Mouse (Mus musculus): ENCODE data around the gene Bcat1. TPM values are rescaled to one million over a fixed set of nuclear protein-coding genes. Genes with fewer than 3 reads are reported as not detected.

The Bcat1 gene
- polyA plus RNA-seq, 1 experiment from 2014 or later: 0.44 TPM

DNA sequence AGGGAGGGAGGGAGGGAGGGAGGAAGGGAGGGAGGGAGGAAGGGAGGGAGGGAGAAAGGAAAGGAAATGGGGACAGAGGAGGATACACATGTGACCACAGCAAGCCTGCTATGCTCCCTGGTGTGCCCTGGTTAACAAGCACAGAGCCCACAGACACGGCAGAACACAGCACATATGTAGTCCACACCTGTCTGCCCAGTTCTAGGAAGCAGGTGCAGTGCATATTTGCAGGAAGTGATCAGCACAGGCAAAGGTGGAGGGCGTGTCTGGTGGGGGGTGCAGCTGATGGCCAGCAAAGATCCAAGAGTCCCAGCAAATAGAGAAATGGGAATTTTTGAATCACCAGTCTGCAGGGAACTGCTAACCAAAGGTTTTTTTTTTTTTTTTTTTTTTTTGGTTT is 23.3 kb downstream of the Bcat1 start:
- Histone ChIP-seq H3K9me3 (ENCODE audit: low read length) (no peaks in the 10 kb centered on the region), H3K27me3 (replicated peaks; ENCODE audit: insufficient read depth, low read length) (peaks cover 15% of the 10 kb centered on the region), H3K4me3 (ENCODE audit: low read depth, low read length) (no peak overlapping the region), H3K27ac (ENCODE audit: low read length) (no peak overlapping the region), H3K4me2 (replicated peaks; ENCODE audit: low read depth, low read length) (no peak overlapping the region), H3K36me3 (ENCODE audit: insufficient read depth, low read length) (no peaks in the 10 kb centered on the region), H3K9ac (replicated peaks; ENCODE audit: low read depth) (no peak overlapping the region), H3K4me1 (ENCODE audit: insufficient read depth, low read depth, low read length) (peaks cover 7% of the 10 kb centered on the region; the same call in 1 of the 2 replicates)
- DNase-seq (ENCODE audit: low spot score): no peak
- 77% methylated on average over 2 of the region's 2 CpGs for WGBS
- ATAC-seq: no peak
- TF ChIP-seq CTCF (IDR thresholded peaks at IDR 0.05): no peak
- no peak for TF ChIP-seq EP300 (IDR thresholded peaks at IDR 0.05)

GRCm38 (mm10) chr6:145050899-145051298 is 25.1 kb downstream of the Bcat1 start:
- no peak for ATAC-seq
- Histone ChIP-seq H3K4me3 (ENCODE audit: low read depth, low read length) (no peak overlapping the region), H3K27ac (ENCODE audit: low read length) (no peak overlapping the region), H3K27me3 (replicated peaks; ENCODE audit: insufficient read depth, low read length) (peaks cover 17% of the 10 kb centered on the region), H3K9ac (replicated peaks; ENCODE audit: low read depth) (no peak overlapping the region), H3K9me3 (ENCODE audit: low read length) (no peaks in the 10 kb centered on the region), H3K4me2 (replicated peaks; ENCODE audit: low read depth, low read length) (no peak overlapping the region), H3K4me1 (ENCODE audit: insufficient read depth, low read depth, low read length) (peaks cover 9% of the 10 kb centered on the region; the same call in 1 of the 2 replicates), H3K36me3 (ENCODE audit: insufficient read depth, low read length) (no peaks in the 10 kb centered on the region)
- WGBS: 31% methylated on average over 3 of the region's 3 CpGs
- TF ChIP-seq CTCF (IDR thresholded peaks at IDR 0.05): no peak
- no peak for TF ChIP-seq EP300 (IDR thresholded peaks at IDR 0.05)
- DNase-seq (ENCODE audit: low spot score): no peak

- ATAC-seq: 0 out of 2 replicates have a peak, but pooled peaks have one; percentile 14
- Histone ChIP-seq H3K9ac (replicated peaks; ENCODE audit: low read depth) (no peak overlapping the region), H3K4me3 (ENCODE audit: low read depth, low read length) (peak overlapping the region; percentile 28)
Measured at GRCm38 (mm10) chr6:145048131-145048997, 27.6 kb downstream of the Bcat1 start.

DNA sequence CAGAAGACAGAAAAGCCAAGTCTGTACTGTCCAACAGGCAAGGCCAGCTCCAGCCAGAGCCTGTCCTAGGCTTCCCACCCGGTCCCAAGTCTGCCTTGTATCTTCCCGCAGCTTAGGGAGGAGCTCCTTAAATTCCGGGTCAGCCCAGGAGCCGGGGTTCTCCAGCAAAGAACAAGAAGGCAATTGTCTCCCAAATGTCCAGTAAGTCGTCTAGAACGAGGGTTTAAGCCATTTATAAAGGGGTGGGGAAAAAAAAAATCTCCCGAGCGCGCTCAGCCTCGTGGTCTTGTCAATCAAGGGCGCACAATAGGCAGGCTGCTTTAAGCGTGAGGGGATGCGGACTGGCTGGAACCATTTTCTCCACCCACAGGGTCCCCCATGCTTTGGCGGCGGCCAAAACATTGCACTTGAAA is 28.5 kb downstream of the Bcat1 start:
- peaks cover 9% of the 10 kb centered on the region; the same call in 1 of the 2 replicates for H3K4me1 ChIP-seq (ENCODE audit: insufficient read depth, low read depth, low read length)
- H3K27me3 ChIP-seq (replicated peaks; ENCODE audit: insufficient read depth, low read length): peaks cover 17% of the 10 kb centered on the region
- 6% methylated on average over 15 of the region's 15 CpGs for WGBS
- no peak overlapping the region for H3K27ac ChIP-seq (ENCODE audit: low read length)
- DNase-seq (ENCODE audit: low spot score): no peak
- H3K4me3 ChIP-seq (ENCODE audit: low read depth, low read length): peak overlapping the region; percentile 10; the same call in 1 of the 2 replicates
- no peaks in the 10 kb centered on the region for H3K36me3 ChIP-seq (ENCODE audit: insufficient read depth, low read length)
- H3K4me2 ChIP-seq (replicated peaks; ENCODE audit: low read depth, low read length): peak overlapping the region; percentile 58
- no peaks in the 10 kb centered on the region for H3K9me3 ChIP-seq (ENCODE audit: low read length)
- TF ChIP-seq CTCF (IDR thresholded peaks at IDR 0.05): no peak
- TF ChIP-seq EP300 (IDR thresholded peaks at IDR 0.05): no peak
- no peak for ATAC-seq
- H3K9ac ChIP-seq (replicated peaks; ENCODE audit: low read depth): no peak overlapping the region

More at GRCm38 (mm10) chr6:145048131-145048997, 27.6 kb downstream of the Bcat1 start:
- H3K4me2 ChIP-seq (replicated peaks; ENCODE audit: low read depth, low read length): peak overlapping the region; percentile 58
- peaks cover 9% of the 10 kb centered on the region; the same call in 1 of the 2 replicates for H3K4me1 ChIP-seq (ENCODE audit: insufficient read depth, low read depth, low read length)
- H3K36me3 ChIP-seq (ENCODE audit: insufficient read depth, low read length): no peaks in the 10 kb centered on the region
- peaks cover 17% of the 10 kb centered on the region for H3K27me3 ChIP-seq (replicated peaks; ENCODE audit: insufficient read depth, low read length)
- DNase-seq (ENCODE audit: low spot score): no peak
- H3K27ac ChIP-seq (ENCODE audit: low read length): no peak overlapping the region
- 3% methylated on average over 60 of the region's 64 CpGs for WGBS
- no peaks in the 10 kb centered on the region for H3K9me3 ChIP-seq (ENCODE audit: low read length)
- TF ChIP-seq EP300 (IDR thresholded peaks at IDR 0.05) (no peak), CTCF (IDR thresholded peaks at IDR 0.05) (no peak)

GRCm38 (mm10) chr6:145046266-145046890 is 29.6 kb downstream of the Bcat1 start:
- DNase-seq (ENCODE audit: low spot score) (no peak), ATAC-seq (no peak)
- Histone ChIP-seq H3K27me3 (replicated peaks; ENCODE audit: insufficient read depth, low read length) (peaks cover 17% of the 10 kb centered on the region), H3K27ac (ENCODE audit: low read length) (no peak overlapping the region), H3K4me2 (replicated peaks; ENCODE audit: low read depth, low read length) (no peak overlapping the region), H3K36me3 (ENCODE audit: insufficient read depth, low read length) (no peaks in the 10 kb centered on the region), H3K4me1 (ENCODE audit: insufficient read depth, low read depth, low read length) (peaks cover 9% of the 10 kb centered on the region; the same call in 1 of the 2 replicates), H3K9ac (replicated peaks; ENCODE audit: low read depth) (no peak overlapping the region), H3K9me3 (ENCODE audit: low read length) (no peaks in the 10 kb centered on the region), H3K4me3 (ENCODE audit: low read depth, low read length) (no peak overlapping the region)
- TF ChIP-seq CTCF (IDR thresholded peaks at IDR 0.05) (no peak), EP300 (IDR thresholded peaks at IDR 0.05) (no peak)
- WGBS: 72% methylated on average over 13 of the region's 13 CpGs

DNA sequence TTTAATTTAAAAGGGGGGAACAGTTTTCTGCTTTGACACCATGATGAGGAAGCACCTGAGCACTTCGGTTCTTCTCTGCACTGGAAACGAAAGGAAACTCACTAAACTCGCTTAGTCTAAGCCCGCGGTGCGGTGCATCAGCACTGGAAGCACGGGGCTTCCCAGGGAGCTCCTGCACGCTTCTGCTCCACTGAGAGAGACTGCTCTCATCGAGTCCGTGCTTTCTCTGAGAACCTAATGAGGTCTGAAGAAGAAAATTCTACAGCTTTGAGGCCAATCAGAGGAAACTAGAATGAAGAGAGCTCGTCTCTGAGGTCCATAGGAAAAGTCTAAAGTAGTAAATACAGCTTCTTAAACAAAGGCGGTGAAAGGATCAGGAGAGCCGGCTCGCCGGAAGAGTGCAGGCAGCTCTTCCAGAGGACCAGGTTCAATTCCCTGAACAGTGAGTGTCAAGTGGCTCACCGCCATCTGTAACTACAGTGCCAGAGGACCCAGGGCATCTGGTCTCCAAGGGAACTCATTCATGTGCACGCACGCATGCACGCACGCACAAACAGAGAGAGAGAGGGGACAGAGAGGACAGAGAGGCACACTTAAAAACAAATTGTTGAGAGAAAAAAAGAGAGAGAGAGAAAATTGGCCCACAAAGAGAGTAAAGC is 30.9 kb downstream of the Bcat1 start:
- H3K4me1 ChIP-seq (ENCODE audit: insufficient read depth, low read depth, low read length): peaks cover 9% of the 10 kb centered on the region; the same call in 1 of the 2 replicates
- H3K4me3 ChIP-seq (ENCODE audit: low read depth, low read length): no peak overlapping the region
- no peaks in the 10 kb centered on the region for H3K9me3 ChIP-seq (ENCODE audit: low read length)
- no peak for TF ChIP-seq EP300 (IDR thresholded peaks at IDR 0.05)
- no peak for TF ChIP-seq CTCF (IDR thresholded peaks at IDR 0.05)
- ATAC-seq (no peak), DNase-seq (ENCODE audit: low spot score) (no peak)
- no peak overlapping the region for H3K9ac ChIP-seq (replicated peaks; ENCODE audit: low read depth)
- no peak overlapping the region for H3K27ac ChIP-seq (ENCODE audit: low read length)
- H3K4me2 ChIP-seq (replicated peaks; ENCODE audit: low read depth, low read length): no peak overlapping the region
- WGBS: 80% methylated on average over 20 of the region's 20 CpGs
- H3K36me3 ChIP-seq (ENCODE audit: insufficient read depth, low read length): no peaks in the 10 kb centered on the region
- peaks cover 17% of the 10 kb centered on the region for H3K27me3 ChIP-seq (replicated peaks; ENCODE audit: insufficient read depth, low read length)
